Mouse (Mus musculus) embryonic facial prominence, embryonic 12.5 days (tissue): ENCODE measurements around the gene Snapc3. TPM values are rescaled to one million over a fixed set of nuclear protein-coding genes. Genes with fewer than 3 reads are reported as not detected.
"Not testable (repeated sequence)": the region's sequence is repeated elsewhere in the genome, so short reads cannot be mapped to it uniquely, and the experiment has no call there.

Experiments used
- ATAC-seq: fragments of 200-750 bp; cut with Nextera tagmentation; 2 replicates; pipeline ENCODE4 v1.8.0; 2017; ENCODE audit not compliant: insufficient number of reproducible peaks, insufficient read depth, low FRiP score, low TSS enrichment
- H3K27ac ChIP-seq: fragments of 300-500 bp; sonication (generic); 2 replicates; pipeline ENCODE4 v1.5.1; 2016; ENCODE audit warnings: mild to moderate bottlenecking
- H3K27me3 ChIP-seq: fragments of 300-500 bp; sonication (generic); 2 replicates; pipeline ENCODE4 v1.6.1; 2016; ENCODE audit warnings: mild to moderate bottlenecking, moderate library complexity
- H3K36me3 ChIP-seq: fragments of 300-500 bp; sonication (generic); 2 replicates; pipeline ENCODE4 v1.6.1; 2016; ENCODE audit warnings: mild to moderate bottlenecking
- H3K4me1 ChIP-seq: fragments of 300-500 bp; sonication (generic); 2 replicates; pipeline ENCODE4 v1.6.1; 2016
- H3K4me2 ChIP-seq: fragments of 300-500 bp; sonication (generic); replicated peaks from 2 replicates; pipeline ENCODE4 v1.6.1; 2016; ENCODE audit warnings: mild to moderate bottlenecking, moderate library complexity
- H3K4me3 ChIP-seq: fragments of 300-500 bp; sonication (generic); 2 replicates; pipeline ENCODE4 v1.5.1; 2016; ENCODE audit warnings: mild to moderate bottlenecking
- H3K9ac ChIP-seq: fragments of 300-500 bp; sonication (generic); 2 replicates; pipeline ENCODE4 v1.6.1; 2016; ENCODE audit warnings: mild to moderate bottlenecking, moderate library complexity
- H3K9me3 ChIP-seq: fragments of 300-500 bp; sonication (generic); 2 replicates; pipeline ENCODE4 v1.6.1; 2016; ENCODE audit warnings: mild to moderate bottlenecking, moderate library complexity
- WGBS: fragments of 180-500 bp; shearing (Covaris S2); methylation state at CpG from one replicate; pipeline ENCODE4 v1.1.7; 2016; 5-methylcytosine and 5-hydroxymethylcytosine counted together
- polyA plus RNA-seq: library from polyadenylated mRNA; unstranded; fragments of >200 nt; fragmentation: Nextera tagmentation; extraction: Ambion mirVana; gene quantifications from 2 replicates; pipeline ENCODE4 v1.2.1, GENCODE M21; 2016

Snapc3 gene
- polyA plus RNA-seq, 1 experiment from 2014 or later: 57.5 TPM

DNA sequence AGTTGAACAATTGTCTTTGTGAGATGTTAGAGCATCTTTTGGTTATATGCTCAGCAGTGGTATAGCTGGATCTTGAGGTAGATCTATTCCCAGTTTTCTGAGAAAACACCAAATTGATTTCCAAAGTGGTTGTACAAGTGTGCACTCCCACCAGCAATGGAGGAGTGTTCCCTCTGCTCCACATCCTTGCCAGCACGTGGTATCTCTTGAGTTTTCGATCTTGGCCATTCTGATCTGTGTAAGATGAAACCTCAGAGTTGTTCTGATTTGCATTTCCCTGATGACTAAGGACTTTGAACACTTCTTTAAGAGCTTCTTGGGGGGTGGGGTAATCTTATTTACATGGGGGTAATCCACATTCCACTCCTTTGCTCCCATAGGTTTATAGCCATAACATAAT lies 92.1 kb downstream of the Snapc3 start:
- Histone ChIP-seq H3K4me2 (no peak overlapping the region), H3K9ac (no peak overlapping the region), H3K4me1 (no peaks in the 10 kb centered on the region), H3K27ac (no peak overlapping the region), H3K27me3 (no peaks in the 10 kb centered on the region), H3K4me3 (no peak overlapping the region), H3K36me3 (no peaks in the 10 kb centered on the region), H3K9me3 (no peaks in the 10 kb centered on the region)
- no peak for ATAC-seq
- 26% methylated on average over 2 of the region's 2 CpGs for WGBS

DNA sequence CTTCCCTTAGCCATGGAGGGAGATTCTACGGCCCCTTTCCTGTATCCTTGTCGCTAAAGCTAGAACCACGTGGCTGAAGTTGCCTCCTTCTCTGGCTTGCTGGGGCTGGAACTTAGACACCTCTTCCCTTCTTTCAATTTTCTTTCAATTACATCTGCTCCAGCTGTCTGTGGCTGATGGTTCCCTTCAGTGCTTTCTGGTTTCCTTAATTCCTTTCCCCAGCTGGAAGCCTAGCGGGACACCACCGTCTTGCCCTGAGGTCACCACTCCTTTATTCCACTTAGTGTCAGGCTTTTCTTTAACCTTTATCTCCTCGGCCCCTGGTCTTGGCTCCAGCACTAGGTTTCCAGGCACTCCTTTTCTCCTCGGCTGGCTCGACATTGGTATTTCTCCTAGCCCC lies 93.6 kb downstream of the Snapc3 start:
- Histone ChIP-seq H3K4me3 (no peak overlapping the region), H3K9ac (no peak overlapping the region), H3K27ac (no peak overlapping the region), H3K36me3 (no peaks in the 10 kb centered on the region), H3K27me3 (no peaks in the 10 kb centered on the region), H3K4me1 (no peaks in the 10 kb centered on the region), H3K9me3 (no peaks in the 10 kb centered on the region), H3K4me2 (no peak overlapping the region)
- 41% methylated on average over 8 of the region's 8 CpGs for WGBS
- ATAC-seq: no peak

DNA sequence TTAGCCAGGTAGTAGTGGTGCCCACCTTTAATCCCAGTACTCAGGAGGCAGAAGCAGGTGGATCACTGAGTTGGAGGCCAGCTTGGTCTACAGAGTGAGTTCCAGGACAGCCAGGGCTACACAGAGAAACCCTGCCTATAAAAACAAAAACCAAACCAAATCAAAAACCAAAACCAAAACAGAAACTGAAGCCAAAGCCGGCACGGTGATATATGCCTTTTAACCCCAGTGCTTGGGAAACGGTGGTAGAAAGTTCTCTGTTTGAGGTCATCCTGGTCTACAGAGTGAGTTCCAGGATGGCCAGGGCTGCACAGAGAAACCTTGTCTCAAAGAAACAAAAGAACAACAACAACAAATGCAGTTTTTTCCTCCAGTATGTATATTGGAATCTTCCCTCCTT lies 94.7 kb downstream of the Snapc3 start:
- Histone ChIP-seq H3K27ac (no peak overlapping the region), H3K9me3 (no peaks in the 10 kb centered on the region), H3K27me3 (no peaks in the 10 kb centered on the region), H3K4me1 (no peaks in the 10 kb centered on the region), H3K36me3 (no peaks in the 10 kb centered on the region), H3K4me3 (no peak overlapping the region), H3K4me2 (no peak overlapping the region), H3K9ac (no peak overlapping the region)
- ATAC-seq: no peak
- WGBS: 79% methylated on average over 3 of the region's 3 CpGs

DNA sequence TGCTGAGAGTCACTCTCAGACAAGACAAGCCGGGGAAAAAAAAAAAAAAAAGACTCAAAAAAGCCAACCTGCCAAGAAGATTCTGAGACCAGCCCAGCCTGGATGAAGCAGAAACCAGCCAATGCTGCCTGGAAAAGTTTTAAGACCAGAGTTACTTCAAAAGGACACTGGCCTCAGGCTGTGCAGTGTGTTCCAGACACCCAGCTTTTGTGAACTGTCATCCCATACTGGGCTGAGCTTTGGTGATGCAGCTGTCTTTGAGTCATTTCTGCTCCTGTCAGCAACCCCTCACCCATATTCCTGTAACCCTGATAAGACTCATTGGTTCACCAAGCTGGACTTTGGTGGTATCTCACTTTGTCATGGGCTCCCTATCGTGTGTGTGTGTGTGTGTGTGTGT lies 95.1 kb downstream of the Snapc3 start:
- Histone ChIP-seq H3K4me2 (no peak overlapping the region), H3K36me3 (no peaks in the 10 kb centered on the region), H3K27me3 (no peaks in the 10 kb centered on the region), H3K4me3 (no peak overlapping the region), H3K4me1 (no peaks in the 10 kb centered on the region), H3K9me3 (no peaks in the 10 kb centered on the region), H3K27ac (no peak overlapping the region), H3K9ac (no peak overlapping the region)
- WGBS: 54% methylated on average over 2 of the region's 2 CpGs
- no peak for ATAC-seq

DNA sequence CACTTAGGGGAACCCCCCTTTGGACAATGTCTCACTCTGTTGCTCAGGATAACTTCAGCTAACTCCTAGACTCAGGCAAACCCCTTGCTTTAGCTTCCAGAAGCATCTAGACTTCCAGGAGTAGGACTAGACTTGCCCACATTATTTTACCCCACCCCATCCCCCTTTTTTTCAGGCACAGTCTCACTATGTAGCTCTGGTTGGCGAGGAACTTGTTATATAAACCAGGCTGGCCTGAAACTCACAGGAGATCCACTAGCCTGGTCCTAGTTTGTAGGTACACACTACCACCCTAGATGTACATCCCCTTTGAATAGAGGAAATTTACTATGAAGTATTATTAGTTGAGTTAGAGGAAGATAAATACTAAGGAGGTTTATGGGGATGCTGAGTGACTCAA lies 96.7 kb downstream of the Snapc3 start:
- Histone ChIP-seq H3K36me3 (no peaks in the 10 kb centered on the region), H3K4me3 (no peak overlapping the region), H3K27me3 (no peaks in the 10 kb centered on the region), H3K4me1 (no peaks in the 10 kb centered on the region), H3K4me2 (no peak overlapping the region), H3K9me3 (no peaks in the 10 kb centered on the region), H3K27ac (no peak overlapping the region), H3K9ac (no peak overlapping the region)
- ATAC-seq: no peak
- 84% methylated on average over 1 of the region's 1 CpGs for WGBS

DNA sequence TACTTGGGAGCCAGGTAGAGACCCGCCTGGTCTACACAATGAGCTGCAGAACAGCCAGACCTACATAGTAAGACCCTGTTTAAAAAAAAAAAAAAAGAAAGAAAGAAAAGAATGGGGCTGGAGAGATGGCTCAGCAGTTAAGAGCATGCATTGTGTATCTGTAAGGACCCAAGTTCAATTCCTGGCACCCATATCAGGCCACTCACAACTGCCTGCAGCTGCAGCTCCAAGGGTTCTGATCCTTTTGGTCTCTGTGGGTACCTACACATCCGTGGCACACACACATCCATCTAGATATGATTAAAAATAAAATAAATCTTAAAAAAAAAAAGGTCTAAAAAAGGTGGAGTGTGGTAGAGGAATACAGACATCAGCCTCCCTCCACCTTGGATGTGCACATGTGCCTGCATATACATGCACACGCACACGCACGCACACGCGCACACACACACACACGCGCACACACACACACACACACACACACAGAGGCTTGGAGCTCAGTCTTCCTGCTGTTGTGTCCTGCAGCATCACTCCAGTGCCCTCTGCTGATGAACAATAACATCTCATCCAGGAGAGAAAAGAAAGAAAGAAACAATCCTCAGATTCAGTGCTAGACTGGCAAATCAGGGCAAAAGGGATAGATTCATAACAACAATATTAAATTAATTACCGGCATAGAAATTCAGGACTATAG lies 97.6 kb downstream of the Snapc3 start:
- no peak overlapping the region for H3K27ac ChIP-seq
- H3K27me3 ChIP-seq: no peaks in the 10 kb centered on the region
- no peaks in the 10 kb centered on the region for H3K36me3 ChIP-seq
- no peak overlapping the region for H3K4me2 ChIP-seq
- 88% methylated on average over 10 of the region's 10 CpGs for WGBS
- H3K9me3 ChIP-seq: no peaks in the 10 kb centered on the region
- H3K9ac ChIP-seq: no peak overlapping the region
- no peaks in the 10 kb centered on the region for H3K4me1 ChIP-seq
- H3K4me3 ChIP-seq: no peak overlapping the region
- 0 out of 2 replicates have a peak, but pooled peaks have one; percentile 41 for ATAC-seq

DNA sequence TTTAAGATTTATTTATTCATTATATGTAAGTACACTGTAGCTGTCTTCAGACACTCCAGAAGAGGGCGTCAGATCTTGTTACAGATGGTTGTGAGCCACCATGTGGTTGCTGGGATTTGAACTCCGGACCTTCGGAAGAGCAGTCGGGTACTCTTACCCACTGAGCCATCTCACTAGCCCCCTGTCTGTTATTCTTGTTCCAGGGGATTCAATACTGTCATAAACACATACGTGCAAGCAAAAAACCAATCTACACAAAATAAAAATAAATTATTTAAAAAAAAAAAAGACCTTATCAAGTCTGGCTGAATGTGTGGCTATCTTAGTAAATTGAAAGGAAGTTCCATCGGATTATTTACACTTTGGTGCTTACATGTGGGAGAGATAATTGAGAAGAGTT lies 98.6 kb downstream of the Snapc3 start:
- ATAC-seq, H3K4me1 ChIP-seq, H3K27ac ChIP-seq, H3K4me2 ChIP-seq, H3K9ac ChIP-seq, H3K36me3 ChIP-seq, H3K9me3 ChIP-seq, H3K4me3 ChIP-seq, H3K27me3 ChIP-seq: not testable (repeated sequence)
- 91% methylated on average over 5 of the region's 6 CpGs for WGBS

Other genes with a start within 250 kb of the Snapc3 start
- 2.5 and 5.3 TPM in 2 replicates for gene Ttc39b, start 93.5 kb upstream of the Snapc3 start, polyA plus RNA-seq
- gene Psip1, start 68.7 kb downstream of the Snapc3 start, polyA plus RNA-seq: 274 and 306 TPM in 2 replicates
- 6.3 and 8.1 TPM in 2 replicates for gene Ccdc171, start 107.8 kb downstream of the Snapc3 start, polyA plus RNA-seq